Mouse (Mus musculus) kidney, embryonic 16.5 days (tissue): ENCODE data around the gene Fam204a. TPM values are rescaled to one million over a fixed set of nuclear protein-coding genes. Genes with fewer than 3 reads are reported as not detected.

Source experiments
- ATAC-seq: fragments of 200-750 bp; cut with Nextera tagmentation; 2 replicates; pipeline ENCODE4 v1.8.0; 2017; ENCODE audit warnings: moderate TSS enrichment; ENCODE audit not compliant: low FRiP score, low TSS enrichment
- H3K27ac ChIP-seq: fragments of 300-500 bp; sonication (generic); 2 replicates; pipeline ENCODE4 v1.5.1; 2014; ENCODE audit warnings: low read length
- H3K27me3 ChIP-seq: fragments of 300-500 bp; sonication (generic); 2 replicates; pipeline ENCODE4 v1.6.1; 2014; ENCODE audit warnings: low read length, control low read depth, mixed read lengths; ENCODE audit not compliant: insufficient read depth
- H3K36me3 ChIP-seq: fragments of 300-500 bp; sonication (generic); 2 replicates; pipeline ENCODE4 v1.6.1; 2014; ENCODE audit warnings: low read length, control low read depth, mixed read lengths; ENCODE audit not compliant: insufficient read depth
- H3K4me1 ChIP-seq: fragments of 300-500 bp; sonication (generic); 2 replicates; pipeline ENCODE4 v1.6.1; 2014; ENCODE audit warnings: low read length, control low read depth, mixed read lengths; ENCODE audit not compliant: insufficient read depth
- H3K4me2 ChIP-seq: fragments of 300-500 bp; sonication (generic); replicated peaks from 2 replicates; pipeline ENCODE4 v1.6.1; 2014; ENCODE audit warnings: low read depth, low read length
- H3K4me3 ChIP-seq: fragments of 300-500 bp; sonication (generic); 2 replicates; pipeline ENCODE4 v1.5.1; 2014; ENCODE audit warnings: mild to moderate bottlenecking, low read length
- H3K9ac ChIP-seq: fragments of 300-500 bp; sonication (generic); replicated peaks from 2 replicates; pipeline ENCODE4 v1.6.1; 2014; ENCODE audit warnings: low read length
- H3K9me3 ChIP-seq: fragments of 300-500 bp; sonication (generic); 2 replicates; pipeline ENCODE4 v1.6.1; 2016; ENCODE audit warnings: low read length, control low read depth
- WGBS: fragments of 180-500 bp; shearing (Covaris S2); extraction: QIAGEN DNeasy Blood & Tissue Kit; methylation state at CpG from one replicate; pipeline ENCODE4 v1.1.7; 2014; 5-methylcytosine and 5-hydroxymethylcytosine counted together
- polyA plus RNA-seq: library from polyadenylated mRNA; unstranded; fragments of >200 nt; fragmentation: Nextera tagmentation; extraction: Ambion mirVana; gene quantifications from 2 replicates; pipeline ENCODE4 v1.2.1, GENCODE M21; 2015

Fam204a gene
- polyA plus RNA-seq, 1 experiment from 2014 or later, result 46.1 TPM

- H3K4me2 ChIP-seq, result peak overlapping the region; percentile 30
- H3K4me1 ChIP-seq, result peaks cover 7% of the 10 kb centered on the region; the same call in 1 of the 2 replicates
- H3K27me3 ChIP-seq, result peaks cover 4% of the 10 kb centered on the region; the same call in 1 of the 2 replicates
- H3K27ac ChIP-seq, result no peak overlapping the region
- 56% methylated on average over 8 of the region's 8 CpGs for WGBS
- H3K9ac ChIP-seq, result no peak overlapping the region
- H3K36me3 ChIP-seq, result no peaks in the 10 kb centered on the region
- no peak for ATAC-seq
- H3K9me3 ChIP-seq, result no peaks in the 10 kb centered on the region
- peak overlapping the region; percentile 96 for H3K4me3 ChIP-seq
These were observed 339 bp upstream of the Fam204a start for GRCm38 (mm10) chr19:60226845-60227235.

GRCm38 (mm10) chr19:60219395-60219794, 7.1 kb downstream of the Fam204a start:
- H3K4me3 ChIP-seq, result no peak overlapping the region
- H3K9me3 ChIP-seq, result no peaks in the 10 kb centered on the region
- no peak overlapping the region for H3K9ac ChIP-seq
- WGBS, result 76% methylated on average over 7 of the region's 7 CpGs
- ATAC-seq, result no peak
- no peaks in the 10 kb centered on the region for H3K27me3 ChIP-seq
- no peak overlapping the region for H3K27ac ChIP-seq
- H3K4me2 ChIP-seq, result no peak overlapping the region
- H3K36me3 ChIP-seq, result peaks cover 9% of the 10 kb centered on the region; the same call in 1 of the 2 replicates
- H3K4me1 ChIP-seq, result no peaks in the 10 kb centered on the region; the same call in 1 of the 2 replicates

- ATAC-seq, result no peak
- WGBS, result 71% methylated on average over 2 of the region's 2 CpGs
- Histone ChIP-seq H3K4me3 (no peak overlapping the region), H3K4me1 (no peaks in the 10 kb centered on the region; the same call in 1 of the 2 replicates), H3K27me3 (no peaks in the 10 kb centered on the region), H3K9me3 (no peaks in the 10 kb centered on the region), H3K9ac (no peak overlapping the region), H3K36me3 (peaks cover 13% of the 10 kb centered on the region; the same call in 1 of the 2 replicates), H3K4me2 (no peak overlapping the region), H3K27ac (no peak overlapping the region)
These were observed 8.5 kb downstream of the Fam204a start for GRCm38 (mm10) chr19:60217985-60218384.

- no peak overlapping the region for H3K4me3 ChIP-seq
- peaks cover 6% of the 10 kb centered on the region; the same call in 1 of the 2 replicates for H3K4me1 ChIP-seq
- H3K27ac ChIP-seq, result no peak overlapping the region
- H3K9ac ChIP-seq, result no peak overlapping the region
- H3K36me3 ChIP-seq, result peaks cover 10% of the 10 kb centered on the region; the same call in 1 of the 2 replicates
- no peaks in the 10 kb centered on the region for H3K9me3 ChIP-seq
- no peak for ATAC-seq
- no peaks in the 10 kb centered on the region for H3K27me3 ChIP-seq
- H3K4me2 ChIP-seq, result no peak overlapping the region
These were observed 18.3 kb downstream of the Fam204a start for GRCm38 (mm10) chr19:60208173-60208572.

GRCm38 (mm10) chr19:60204176-60204575, 22.3 kb downstream of the Fam204a start:
- WGBS, result 41% methylated on average over 7 of the region's 7 CpGs
- Histone ChIP-seq H3K4me1 (peaks cover 6% of the 10 kb centered on the region; the same call in 1 of the 2 replicates), H3K9ac (no peak overlapping the region)

GRCm38 (mm10) chr19:60200294-60200693, 26.2 kb downstream of the Fam204a start:
- 45% methylated on average over 2 of the region's 2 CpGs for WGBS
- Histone ChIP-seq H3K9ac (no peak overlapping the region), H3K36me3 (no peaks in the 10 kb centered on the region), H3K27ac (no peak overlapping the region), H3K27me3 (no peaks in the 10 kb centered on the region), H3K4me1 (peaks cover 6% of the 10 kb centered on the region; the same call in 1 of the 2 replicates), H3K9me3 (no peaks in the 10 kb centered on the region), H3K4me3 (no peak overlapping the region), H3K4me2 (no peak overlapping the region)
- ATAC-seq, result no peak

More at GRCm38 (mm10) chr19:60204176-60204575, 22.3 kb downstream of the Fam204a start:
- Histone ChIP-seq H3K27ac (no peak overlapping the region), H3K4me3 (no peak overlapping the region), H3K36me3 (no peaks in the 10 kb centered on the region), H3K9me3 (no peaks in the 10 kb centered on the region), H3K27me3 (no peaks in the 10 kb centered on the region), H3K4me2 (no peak overlapping the region)
- ATAC-seq, result no peak

GRCm38 (mm10) chr19:60199152-60199551, 27.3 kb downstream of the Fam204a start:
- H3K36me3 ChIP-seq, result peaks cover 3% of the 10 kb centered on the region; the same call in 1 of the 2 replicates
- H3K27me3 ChIP-seq, result no peaks in the 10 kb centered on the region

GRCm38 (mm10) chr19:60192790-60193189, 33.7 kb downstream of the Fam204a start:
- Histone ChIP-seq H3K9me3 (no peaks in the 10 kb centered on the region), H3K27ac (no peak overlapping the region), H3K4me2 (no peak overlapping the region), H3K4me3 (no peak overlapping the region), H3K4me1 (no peaks in the 10 kb centered on the region), H3K9ac (no peak overlapping the region), H3K27me3 (no peaks in the 10 kb centered on the region), H3K36me3 (peaks cover 3% of the 10 kb centered on the region; the same call in 1 of the 2 replicates)
- ATAC-seq, result no peak
- WGBS, result 92% methylated on average over 4 of the region's 4 CpGs

More at GRCm38 (mm10) chr19:60199152-60199551, 27.3 kb downstream of the Fam204a start:
- Histone ChIP-seq H3K9ac (no peak overlapping the region), H3K27ac (no peak overlapping the region), H3K4me1 (peaks cover 5% of the 10 kb centered on the region; the same call in 1 of the 2 replicates), H3K4me2 (no peak overlapping the region), H3K9me3 (no peaks in the 10 kb centered on the region), H3K4me3 (no peak overlapping the region)
- ATAC-seq, result no peak

GRCm38 (mm10) chr19:60189206-60189605, 37.3 kb downstream of the Fam204a start:
- Histone ChIP-seq H3K4me2 (no peak overlapping the region), H3K27me3 (no peaks in the 10 kb centered on the region), H3K9ac (no peak overlapping the region), H3K27ac (no peak overlapping the region), H3K4me1 (no peaks in the 10 kb centered on the region), H3K4me3 (no peak overlapping the region), H3K9me3 (no peaks in the 10 kb centered on the region), H3K36me3 (no peaks in the 10 kb centered on the region)
- no peak for ATAC-seq
- WGBS, result 76% methylated on average over 2 of the region's 2 CpGs

GRCm38 (mm10) chr19:60182901-60183300, 43.6 kb downstream of the Fam204a start:
- no peak overlapping the region for H3K4me3 ChIP-seq
- 0 out of 2 replicates have a peak, but pooled peaks cover 2% of the 10 kb centered on the region for H3K9me3 ChIP-seq
- H3K4me2 ChIP-seq, result no peak overlapping the region
- H3K27me3 ChIP-seq, result no peaks in the 10 kb centered on the region
- H3K36me3 ChIP-seq, result no peaks in the 10 kb centered on the region
- H3K4me1 ChIP-seq, result no peaks in the 10 kb centered on the region
- 87% methylated on average over 1 of the region's 1 CpGs for WGBS
- H3K9ac ChIP-seq, result no peak overlapping the region
- ATAC-seq, result no peak
- no peak overlapping the region for H3K27ac ChIP-seq
